Mouse (Mus musculus) layer of hippocampus, adult 9-10 months (tissue): ENCODE measurements around the gene Fam118a.
"Not testable (repeated sequence)": the region's sequence is repeated elsewhere in the genome, so short reads cannot be mapped to it uniquely, and the experiment has no call there.

Experiments used
- DNase-seq: peaks from one replicate; pipeline ENCODE4 v3.0.0; 2022; ENCODE audit warnings: low spot score

The Fam118a gene

GRCm38 (mm10) chr15:85012662-85013054, 16.1 kb upstream of the Fam118a start:
- DNase-seq, result no peak

GRCm38 (mm10) chr15:85015771-85016170, 13.0 kb upstream of the Fam118a start:
- DNase-seq, result no peak

- no peak for DNase-seq
These were observed 11.6 kb upstream of the Fam118a start, which contains the start of gene Upk3a for GRCm38 (mm10) chr15:85016951-85017664. Upk3a (plus strand) TSS chr15:85017141.

GRCm38 (mm10) chr15:85022211-85022610, 6.5 kb upstream of the Fam118a start:
- no peak for DNase-seq

- DNase-seq, result no peak
These were observed 2.6 kb upstream of the Fam118a start for GRCm38 (mm10) chr15:85026197-85026596.

- no peak for DNase-seq
These were observed 1.0 kb upstream of the Fam118a start for GRCm38 (mm10) chr15:85027740-85028139.

GRCm38 (mm10) chr15:85030643-85031042, 1.9 kb downstream of the Fam118a start:
- DNase-seq, result not testable (repeated sequence)

- DNase-seq, result no peak
These were observed 3.1 kb downstream of the Fam118a start for GRCm38 (mm10) chr15:85031866-85032265.

GRCm38 (mm10) chr15:85033916-85034315, 5.2 kb downstream of the Fam118a start:
- DNase-seq, result not testable (repeated sequence)

GRCm38 (mm10) chr15:85036566-85037342, 8.0 kb downstream of the Fam118a start:
- peak; percentile 86 for DNase-seq

- DNase-seq, result no peak
These were observed 8.6 kb downstream of the Fam118a start for GRCm38 (mm10) chr15:85037343-85037690.

- DNase-seq, result no peak
These were observed 12.9 kb downstream of the Fam118a start for GRCm38 (mm10) chr15:85041546-85042225.

GRCm38 (mm10) chr15:85042361-85042954, 13.7 kb downstream of the Fam118a start:
- peak; percentile 69 for DNase-seq

GRCm38 (mm10) chr15:85043116-85043515, 14.4 kb downstream of the Fam118a start:
- DNase-seq, result no peak

GRCm38 (mm10) chr15:85043761-85044160, 15.0 kb downstream of the Fam118a start:
- no peak for DNase-seq

GRCm38 (mm10) chr15:85046230-85046950, 17.6 kb downstream of the Fam118a start:
- no peak for DNase-seq

- no peak for DNase-seq
These were observed 19.1 kb downstream of the Fam118a start for GRCm38 (mm10) chr15:85047865-85048264.

GRCm38 (mm10) chr15:85049758-85050157, 21.0 kb downstream of the Fam118a start:
- DNase-seq, result no peak

- DNase-seq, result no peak
These were observed 25.4 kb downstream of the Fam118a start for GRCm38 (mm10) chr15:85054098-85054497.

- DNase-seq, result no peak
These were observed 26.4 kb downstream of the Fam118a start for GRCm38 (mm10) chr15:85055186-85055585.

GRCm38 (mm10) chr15:85063421-85063820, 34.7 kb downstream of the Fam118a start:
- DNase-seq, result no peak

- DNase-seq, result peak; percentile 67
These were observed 41.8 kb downstream of the Fam118a start for GRCm38 (mm10) chr15:85070561-85070960.
